In genomic region chr6:120082951-120083411, GRCm38 (mm10) we compare ENCODE assay signal across 16 mouse cellular contexts. TPM values are rescaled to one million over a fixed set of nuclear protein-coding genes. Genes with fewer than 3 reads are reported as not detected.
A peak's percentile ranks its signal among the peaks of the same experiment; 100 is the strongest.
DNase-seq lines count a peak whose midpoint lies in the region; ATAC-seq and TF ChIP-seq lines count a peak whose summit lies in the region.
"Had no signal": no experiment of that assay in that cellular context is flagged by ENCODE, and none has a peak within 500 bp of the region (broad histone marks: within the 10 kb centered on the region; RNA-seq: fewer than 3 reads in every experiment).

No protein-coding gene starts in this region.

- ATAC-seq in liver, postnatal 0 days = peak; percentile 27
- no peak for ATAC-seq in midbrain, embryonic 14.5 days (ENCODE audit: low FRiP score, low TSS enrichment)
- ATAC-seq: forebrain, embryonic 14.5 days; intestine, embryonic 16.5 days had no signal

- no peak for TF ChIP-seq CTCF in liver, postnatal 0 days (IDR thresholded peaks at IDR 0.05; ENCODE audit: low read depth)

- H3K27ac ChIP-seq in liver, postnatal 0 days (ENCODE audit: low read depth) = 0 out of 2 replicates have a peak overlapping the region, but pooled peaks have one; percentile 34
- no peak overlapping the region for H3K27ac ChIP-seq in midbrain, embryonic 14.5 days (replicated peaks; ENCODE audit: low read depth, low read length)
- H3K27ac ChIP-seq: limb, embryonic 10.5 days had no signal

- H3K4me1 ChIP-seq in liver, postnatal 0 days (ENCODE audit: insufficient read depth) = 0 out of 2 replicates have a peak, but pooled peaks cover 4% of the 10 kb centered on the region
- no peaks in the 10 kb centered on the region for H3K4me1 ChIP-seq in midbrain, embryonic 14.5 days (ENCODE audit: control insufficient read depth, insufficient read depth, low read length)
- H3K4me1 ChIP-seq: limb, embryonic 10.5 days had no signal

- no peak overlapping the region for H3K4me2 ChIP-seq in liver, postnatal 0 days (ENCODE audit: low read depth, low read length)
- no peak overlapping the region for H3K4me2 ChIP-seq in midbrain, embryonic 14.5 days (ENCODE audit: low read length)

- TF ChIP-seq EP300 in liver, postnatal 0 days (IDR thresholded peaks at IDR 0.05; ENCODE audit: low read depth) = peak; percentile 35; the same call in 1 of the 2 replicates

- H3K36me3 ChIP-seq in liver, postnatal 0 days (replicated peaks; ENCODE audit: insufficient read depth, low read length) = no peaks in the 10 kb centered on the region
- no peaks in the 10 kb centered on the region for H3K36me3 ChIP-seq in splenic B cell, adult 2 months (ENCODE audit: control insufficient read depth, insufficient read depth, low read length, poor library complexity, severe bottlenecking)
- H3K36me3 ChIP-seq in midbrain, embryonic 14.5 days (ENCODE audit: control insufficient read depth, insufficient read depth, low read length) = no peaks in the 10 kb centered on the region
- H3K36me3 ChIP-seq: limb, embryonic 10.5 days had no signal

- WGBS in liver, postnatal 0 days (ENCODE audit: insufficient replicate concordance) = 27% methylated on average over 8 of the region's 8 CpGs
- WGBS in midbrain, embryonic 14.5 days = 93% methylated on average over 8 of the region's 8 CpGs

- no peaks in the 10 kb centered on the region for H3K27me3 ChIP-seq in liver, postnatal 0 days (ENCODE audit: insufficient read depth, low read length)
- H3K27me3 ChIP-seq in splenic B cell, adult 2 months (ENCODE audit: control insufficient read depth, insufficient read depth, low read length, poor library complexity, severe bottlenecking) = no peaks in the 10 kb centered on the region
- no peaks in the 10 kb centered on the region for H3K27me3 ChIP-seq in midbrain, embryonic 14.5 days (ENCODE audit: control insufficient read depth, insufficient read depth, low read length)

- H3K9ac ChIP-seq in liver, postnatal 0 days (replicated peaks) = no peak overlapping the region
- H3K9ac ChIP-seq in midbrain, embryonic 14.5 days (replicated peaks; ENCODE audit: low read length) = no peak overlapping the region

- H3K4me3 ChIP-seq in liver, postnatal 0 days (ENCODE audit: low read depth, low read length) = no peak overlapping the region
- H3K4me3 ChIP-seq in midbrain, embryonic 14.5 days (replicated peaks; ENCODE audit: low read depth, low read length) = no peak overlapping the region
- H3K4me3 ChIP-seq: limb, embryonic 10.5 days had no signal

- no peaks in the 10 kb centered on the region for H3K9me3 ChIP-seq in liver, postnatal 0 days (ENCODE audit: low read length)
- no peaks in the 10 kb centered on the region for H3K9me3 ChIP-seq in midbrain, embryonic 14.5 days (ENCODE audit: control insufficient read depth, low read length)
- H3K9me3 ChIP-seq: limb, embryonic 10.5 days had no signal

- peak; percentile 50 for DNase-seq in lung, postnatal 36 days
- DNase-seq in lung, postnatal 4 days = no peak
- peak; percentile 26 for DNase-seq in MEL-GATA-1-ER (ENCODE audit: extremely low read depth, low read depth)
- DNase-seq in liver, postnatal 0 days = no peak
- peak; percentile 96 for DNase-seq in splenic B cell, adult 2 months (ENCODE audit: low read depth, low spot score)
- no peak for DNase-seq in c-Kit-positive CD71-positive TER-119-positive erythroid progenitor cells, embryonic 14.5 days (ENCODE audit: low spot score)
- DNase-seq in midbrain, embryonic 14.5 days = no peak
- DNase-seq in kidney, adult 11 months = no peak
- DNase-seq: cerebellum, adult 11-12 months; gastrocnemius, postnatal 10 days; kidney, postnatal 4 days had no signal

RNA-seq across cellular contexts. Expression of gene Ninj2, which starts 10.2 kb away (rescaled TPM):
- 0.31 TPM in 1 of 2 replicates, not detected in the other for polyA plus RNA-seq in liver, postnatal 0 days (2015; fragmentation: Nextera tagmentation; extraction: Ambion mirVana)
- not detected in 2 replicates for polyA plus RNA-seq in midbrain, embryonic 14.5 days (2014; fragmentation: Nextera tagmentation; extraction: Ambion mirVana)
- polyA plus RNA-seq: embryonic facial prominence, embryonic 11.5 days; forebrain, embryonic 14.5 days; heart, embryonic 16.5 days; limb, embryonic 10.5 days had no signal

RNA-seq across cellular contexts. Expression of gene Wnk1, which starts 44.5 kb away (rescaled TPM):
- 26.6 and 27.5 TPM in 2 replicates for polyA plus RNA-seq in liver, postnatal 0 days (2015; fragmentation: Nextera tagmentation; extraction: Ambion mirVana)
- 55.9 and 60.4 TPM in 2 replicates for polyA plus RNA-seq in midbrain, embryonic 14.5 days (2014; fragmentation: Nextera tagmentation; extraction: Ambion mirVana)

Comparison
In these comparisons a context has a peak if more than half of its experiments do, and no peak if none do; other contexts are left out.
1. DNase-seq: peak in lung, postnatal 36 days (single experiment), MEL-GATA-1-ER (single experiment) and splenic B cell, adult 2 months (single experiment); none in lung, postnatal 4 days (0 of 2), liver, postnatal 0 days (single experiment), c-Kit-positive CD71-positive TER-119-positive erythroid progenitor cells, embryonic 14.5 days (single experiment), midbrain, embryonic 14.5 days (single experiment) and kidney, adult 11 months (single experiment).